Mouse (Mus musculus) testis, adult 2 months (tissue): ENCODE data around the gene Lctl.

ENCODE experiments used
- CTCF ChIP-seq: fragments of 200-500 bp; IDR thresholded peaks from 2 replicates; pipeline ENCODE4 v1.5.1; 2012; ENCODE audit warnings: low read depth, mild to moderate bottlenecking, inconsistent platforms, low read length, moderate library complexity; ENCODE audit not compliant: control insufficient read depth, insufficient read depth, insufficient replicate concordance
- POLR2A ChIP-seq: fragments of 200-500 bp; IDR thresholded peaks from 2 replicates; pipeline ENCODE4 v1.6.1; 2012; ENCODE audit warnings: low read depth, mild to moderate bottlenecking, inconsistent platforms, low read length, moderate library complexity; ENCODE audit not compliant: control insufficient read depth

DNA sequence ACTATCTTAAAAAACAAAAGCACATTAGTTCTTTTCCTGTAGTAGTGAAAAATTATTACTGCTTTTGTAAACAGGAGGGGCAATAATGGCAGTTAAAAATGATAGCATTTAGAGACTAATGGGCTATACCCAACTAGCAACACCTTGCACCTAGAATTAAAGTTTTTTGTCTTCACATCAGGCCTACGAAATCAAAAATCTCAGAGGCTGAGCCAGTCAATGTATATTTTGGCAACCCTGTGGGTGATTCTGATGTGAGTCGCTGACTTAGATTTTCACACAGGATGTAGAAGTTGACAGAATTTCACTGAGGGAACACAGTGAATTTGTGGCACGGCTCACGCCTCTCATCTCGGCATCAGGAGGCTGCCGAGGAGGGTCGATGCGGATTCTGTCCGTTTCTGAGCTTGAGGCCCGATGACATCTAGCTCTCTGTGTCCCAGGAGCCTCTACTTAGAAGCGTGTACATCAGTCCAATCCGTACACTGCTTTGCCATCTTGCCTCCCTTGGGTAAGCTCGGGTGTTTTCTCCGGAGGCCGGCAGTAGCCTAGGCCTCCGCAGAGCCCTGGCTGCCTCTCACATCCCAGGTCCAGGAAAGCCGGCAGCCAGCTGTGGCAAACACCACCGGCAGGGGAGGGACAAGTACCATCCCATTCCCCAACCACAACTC is 55.3 kb downstream of the Lctl start:
- TF ChIP-seq POLR2A (no peak), CTCF (no peak)
